Mouse (Mus musculus): Measurements from ENCODE around the gene Fpr1.
"Not testable (repeated sequence)": the region's sequence is repeated elsewhere in the genome, so short reads cannot be mapped to it uniquely, and the experiment has no call there.

The Fpr1 gene

DNA sequence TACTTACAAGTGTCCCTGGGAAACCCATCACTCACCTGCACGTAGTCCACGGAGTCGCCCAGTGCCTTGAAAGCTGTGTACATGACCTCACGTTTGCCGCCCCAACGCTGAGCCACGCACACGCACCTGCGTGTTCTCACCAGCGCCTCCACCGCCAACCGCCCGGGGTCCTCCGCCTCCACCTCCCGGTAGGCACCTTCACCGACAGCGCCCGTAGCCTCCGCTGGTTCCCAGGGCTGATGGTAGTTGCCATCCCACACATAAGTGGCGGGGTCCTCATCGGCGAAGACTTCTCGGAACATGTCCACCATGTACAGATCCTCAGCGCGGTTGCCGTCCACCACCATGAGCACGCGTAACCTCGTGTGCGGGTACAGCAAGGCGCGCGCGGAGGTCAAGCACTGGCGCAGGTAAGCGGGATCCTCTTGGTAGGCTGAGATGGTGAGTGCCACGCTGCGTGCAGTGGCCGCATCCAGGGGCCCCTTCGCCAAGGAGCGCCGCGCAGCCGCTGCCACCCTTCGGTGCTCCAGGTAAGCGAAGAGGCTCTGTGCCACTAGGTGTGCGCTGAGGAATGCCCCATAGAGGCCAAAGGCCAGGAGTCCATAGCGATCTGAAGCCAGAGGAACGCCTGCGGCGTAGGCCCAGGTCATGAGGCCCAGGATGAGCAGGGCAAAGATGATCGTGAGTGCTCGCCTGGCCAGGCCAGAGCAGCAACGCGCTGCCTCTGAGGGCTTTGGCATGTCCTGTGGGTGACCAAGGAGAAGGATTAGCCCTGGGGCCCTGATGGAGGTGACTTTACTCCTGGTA lies 33.6 kb downstream of the Fpr1 start:
- DNase-seq, result no peak

- no peak for DNase-seq
Measured at GRCm38 (mm10) chr17:17848988-17849387, 34.8 kb downstream of the Fpr1 start.

DNA sequence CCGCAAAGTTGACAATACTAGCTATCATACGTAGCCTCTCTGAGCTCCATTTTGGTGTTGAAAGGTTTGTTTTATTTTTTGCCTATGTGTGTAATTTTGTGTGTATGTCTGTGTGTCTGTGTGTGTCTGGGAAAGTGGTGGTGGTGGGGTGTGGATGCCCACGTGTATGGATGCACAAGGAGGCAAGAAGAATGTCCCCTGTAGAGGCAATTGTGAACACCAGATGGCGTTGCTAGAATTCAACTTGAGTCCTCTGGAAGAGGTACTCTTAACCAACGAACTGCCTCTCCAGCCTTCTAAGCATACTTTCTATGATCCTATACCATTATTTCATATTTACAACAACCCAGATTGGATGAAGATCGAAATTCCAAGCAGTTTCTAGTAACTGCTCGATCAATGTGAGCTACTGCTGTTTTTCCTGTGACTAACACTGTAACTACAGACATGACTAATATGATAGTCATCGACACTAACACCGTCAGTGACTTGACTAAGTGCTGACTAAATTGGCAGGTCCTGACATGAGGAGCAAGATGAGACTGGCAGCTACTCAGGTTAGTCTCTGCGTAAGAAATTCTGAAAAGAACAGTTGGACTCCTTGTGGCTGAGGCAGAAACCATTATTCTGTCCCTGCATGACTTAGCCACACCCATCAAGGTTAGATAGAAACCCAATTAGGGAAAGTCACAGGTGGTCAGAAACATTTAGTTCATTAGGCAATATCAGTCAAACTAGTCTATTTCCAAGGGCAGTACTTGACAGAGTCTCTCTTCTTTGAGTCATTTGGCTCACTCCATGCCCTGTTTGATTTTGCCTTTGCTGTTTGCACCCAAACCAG lies 38.3 kb downstream of the Fpr1 start:
- peak; percentile 41 for DNase-seq

DNA sequence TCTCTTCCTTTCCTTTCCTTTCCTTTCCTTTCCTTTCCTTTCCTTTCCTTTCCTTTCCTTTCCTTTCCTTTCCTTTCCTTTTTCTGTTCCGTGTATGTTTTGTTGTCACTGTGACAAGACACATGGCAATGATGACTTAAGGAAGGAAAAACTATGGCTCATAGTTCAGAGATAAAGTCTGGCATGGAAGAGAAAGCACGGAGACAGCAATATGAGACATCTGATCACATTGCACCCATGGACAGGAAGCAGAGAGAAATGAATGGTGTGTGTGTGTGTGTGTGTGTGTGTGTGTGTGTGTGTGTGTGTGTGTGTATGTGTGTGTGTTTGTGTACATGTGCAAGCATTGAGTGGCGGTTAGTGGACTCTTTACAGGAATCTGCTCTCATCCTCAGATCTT lies 39.1 kb downstream of the Fpr1 start:
- not testable (repeated sequence) for DNase-seq

DNA sequence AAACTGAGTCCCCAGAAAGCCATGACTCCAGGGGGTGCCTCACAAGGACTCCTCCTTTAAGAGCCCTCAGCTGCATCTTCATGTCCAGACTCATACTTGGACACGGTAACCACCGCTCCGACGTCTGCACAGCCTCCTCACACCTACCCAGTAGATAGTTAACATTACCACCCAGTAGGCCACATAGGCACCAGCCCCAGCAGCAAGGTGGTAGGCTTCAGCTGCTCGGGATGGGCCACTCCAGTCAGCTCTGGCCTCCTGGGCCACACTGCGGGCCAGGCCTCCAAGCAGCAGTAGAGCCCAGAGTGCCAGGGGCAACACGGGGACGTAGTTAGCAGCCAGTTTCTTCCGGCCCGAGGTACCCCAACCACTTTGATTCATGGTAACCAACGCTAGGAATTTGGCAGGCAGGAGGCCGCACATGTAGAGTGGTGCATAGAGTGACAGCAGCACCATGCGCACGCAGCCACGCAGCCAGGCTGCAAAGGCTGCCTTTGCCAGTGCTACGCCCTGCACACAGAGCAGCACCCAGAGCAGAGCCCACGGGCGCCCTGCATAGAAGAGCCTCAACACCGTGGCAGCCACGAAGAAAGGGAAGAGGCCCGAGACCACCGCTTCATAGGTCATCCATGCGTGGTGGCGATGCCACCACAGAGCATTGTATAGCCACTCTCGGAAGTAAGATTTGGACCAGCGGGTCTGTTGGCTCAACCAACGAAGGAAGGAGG lies 40.0 kb downstream of the Fpr1 start:
- peak; percentile 20 for DNase-seq

GRCm38 (mm10) chr17:17840796-17841195 lies 42.9 kb downstream of the Fpr1 start:
- DNase-seq, result no peak

GRCm38 (mm10) chr17:17839276-17839675 lies 44.5 kb downstream of the Fpr1 start:
- DNase-seq, result peak; percentile 35

- peak; percentile 99 for DNase-seq
Measured at GRCm38 (mm10) chr17:17837919-17838701, 45.6 kb downstream of the Fpr1 start.

- DNase-seq, result peak; percentile 68
Measured at GRCm38 (mm10) chr17:17837426-17837825, 46.3 kb downstream of the Fpr1 start.

DNA sequence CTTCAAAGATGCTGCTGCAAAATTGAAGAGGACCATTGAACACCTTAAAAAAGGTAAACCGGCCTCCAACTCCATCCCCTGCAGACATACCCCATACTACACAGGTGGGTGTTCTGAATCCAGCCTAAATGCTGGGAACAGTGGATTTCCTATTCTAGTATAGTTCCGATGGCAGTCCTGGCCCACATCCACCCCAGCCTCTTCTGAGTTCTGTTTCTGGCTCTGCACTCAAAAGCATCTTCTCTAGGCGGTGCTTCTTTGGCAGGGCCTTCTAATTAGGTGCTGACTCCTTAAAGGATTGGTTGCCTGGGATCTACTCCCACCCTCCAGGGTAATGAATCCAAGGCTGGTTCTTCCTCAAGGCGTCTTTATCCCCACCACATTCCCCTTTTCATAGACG lies 47.6 kb downstream of the Fpr1 start:
- DNase-seq, result no peak

GRCm38 (mm10) chr17:17834896-17835295 lies 48.8 kb downstream of the Fpr1 start:
- peak; percentile 38 for DNase-seq

DNA sequence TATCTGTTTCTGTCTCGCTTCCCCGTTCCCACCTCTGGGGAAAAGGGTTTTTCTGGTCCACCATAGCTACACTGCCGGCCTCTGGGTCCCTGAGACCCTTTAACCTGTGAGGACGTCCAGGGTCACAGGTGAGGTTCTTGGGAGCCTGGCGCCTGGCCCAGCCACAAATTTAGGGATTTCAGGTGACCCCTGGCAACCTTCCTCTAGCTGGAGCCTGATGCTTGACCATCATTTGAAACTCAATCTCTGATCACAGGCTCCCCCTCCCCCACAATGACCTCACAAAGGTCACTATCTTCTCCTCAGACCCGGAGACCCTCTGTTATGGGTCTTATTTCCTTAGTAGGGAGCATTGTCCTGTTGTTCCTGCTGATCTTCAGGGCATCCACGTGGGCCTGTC lies 53.0 kb downstream of the Fpr1 start:
- DNase-seq, result peak; percentile 61

DNA sequence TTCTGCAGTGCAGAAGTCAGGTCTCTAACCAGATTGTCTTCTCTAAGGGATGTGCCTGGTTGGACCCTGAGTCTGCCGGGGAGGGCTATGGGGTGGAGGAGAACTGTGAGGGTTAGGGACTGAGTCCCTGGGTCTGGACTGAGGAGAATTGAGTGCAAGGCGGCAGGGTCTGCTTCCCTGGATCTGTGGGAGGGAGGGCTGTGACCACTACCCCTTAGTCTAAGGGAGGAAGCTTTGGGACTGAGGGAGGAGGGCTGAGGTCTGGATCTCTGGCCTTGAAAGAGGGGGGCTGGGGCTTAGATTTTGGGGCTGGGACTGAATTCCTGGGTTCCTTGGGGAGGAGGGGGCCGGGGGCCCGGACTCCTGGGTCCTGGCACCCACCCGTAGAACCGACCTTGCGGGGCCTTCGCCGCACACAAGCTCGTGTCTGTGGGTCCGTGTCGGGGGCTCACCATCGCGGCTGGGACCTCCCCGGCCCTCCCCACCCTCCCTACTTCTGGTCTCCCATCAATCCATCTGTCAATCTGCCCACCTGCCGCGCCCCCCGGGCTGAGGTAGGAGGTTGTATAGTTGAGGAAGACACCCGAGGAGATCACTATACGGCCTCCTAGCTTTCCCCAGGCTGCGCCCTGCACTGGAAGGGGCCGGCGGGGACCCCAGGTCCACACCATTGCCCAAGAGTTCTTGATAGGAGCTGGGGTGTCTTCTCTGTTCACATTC lies 53.8 kb downstream of the Fpr1 start:
- peak; percentile 60 for DNase-seq

DNA sequence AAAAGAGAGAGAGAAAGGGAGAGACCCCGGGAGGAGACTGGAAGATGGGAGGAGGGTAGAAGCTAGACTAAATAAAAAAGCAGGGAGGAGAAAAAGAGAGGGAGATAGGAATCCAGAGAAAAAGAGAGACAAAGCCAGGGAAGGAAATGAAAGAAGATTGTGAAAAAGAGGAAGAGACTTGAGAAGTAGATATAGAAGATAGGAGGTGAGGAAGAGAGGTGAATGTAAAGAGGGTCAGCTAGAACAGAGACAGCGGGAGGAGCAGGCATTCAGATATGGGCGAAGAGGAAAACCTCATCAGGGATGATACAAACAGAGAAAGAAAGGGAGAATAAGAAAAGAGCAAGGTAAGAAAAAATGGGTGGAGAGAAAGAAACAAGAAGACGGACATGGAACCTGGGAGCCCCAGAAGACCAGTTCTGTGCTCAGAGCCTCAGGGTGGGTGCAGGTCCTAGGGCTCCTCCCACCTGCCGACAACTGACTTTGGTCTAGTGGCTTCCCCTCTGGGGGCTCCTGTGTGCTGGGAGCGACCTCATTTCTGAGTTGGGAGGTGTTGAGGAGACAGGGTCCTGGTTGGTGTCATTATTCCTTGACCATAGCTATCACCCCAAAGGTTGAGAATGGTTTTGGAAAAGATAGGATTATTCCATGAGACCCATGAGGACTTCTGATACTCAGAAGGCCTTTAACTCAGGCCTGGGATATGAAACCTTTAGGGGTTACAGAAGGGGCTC lies 54.5 kb downstream of the Fpr1 start:
- DNase-seq, result peak; percentile 65

DNA sequence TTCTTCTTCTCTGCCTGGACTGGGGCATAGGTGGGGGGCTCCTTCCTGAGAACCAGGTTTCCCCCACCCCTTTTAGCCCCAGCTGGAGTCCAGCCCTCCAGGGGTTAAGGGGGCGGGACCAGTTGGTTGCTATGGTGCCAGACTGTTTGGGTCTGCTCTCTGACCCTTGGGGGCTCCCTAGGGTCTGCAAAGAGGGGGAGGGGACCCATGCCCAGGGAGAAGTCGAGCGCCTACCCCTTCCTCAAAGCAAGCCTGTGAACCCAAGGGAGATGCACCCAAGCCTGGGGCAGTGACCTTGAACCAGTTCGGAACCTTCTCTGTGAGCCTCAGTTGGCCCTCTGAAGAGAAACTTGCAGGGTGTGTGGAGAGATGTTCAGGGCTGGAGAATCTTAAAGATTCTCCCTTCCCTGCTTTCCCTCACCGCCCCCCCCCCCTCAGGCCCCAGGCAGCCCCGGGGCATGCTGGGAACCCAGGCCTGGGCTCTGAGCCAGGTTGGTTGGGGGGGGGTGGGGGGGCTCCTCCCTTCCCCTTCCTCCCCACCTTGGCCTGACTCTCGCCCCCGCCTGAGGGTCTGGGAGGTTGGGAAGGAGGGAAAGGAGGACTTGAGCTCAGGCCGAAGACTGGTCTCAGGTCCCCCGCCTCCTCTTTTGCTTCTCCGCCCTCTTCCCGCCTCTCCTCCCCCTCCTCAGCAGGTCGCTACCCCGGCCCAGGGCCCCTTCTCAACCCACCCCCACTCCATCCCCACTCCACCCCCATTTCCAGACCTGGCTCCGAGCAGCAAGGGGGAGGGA lies 55.4 kb downstream of the Fpr1 start:
- DNase-seq, result peak; percentile 89

- DNase-seq, result peak; percentile 84
Measured at GRCm38 (mm10) chr17:17827658-17828190, 56.0 kb downstream of the Fpr1 start.

- DNase-seq, result peak; percentile 97
Measured at GRCm38 (mm10) chr17:17826751-17827657, 56.7 kb downstream of the Fpr1 start, which contains the start of gene Spaca6. Gene Spaca6 (plus strand): TSS chr17:17827158.

Measured in cerebellum, adult 9-10 months (tissue).